Mouse (Mus musculus) myocyte (in vitro differentiated cells): Measurements from ENCODE around the gene Gad1. TPM values are rescaled to one million over a fixed set of nuclear protein-coding genes. Genes with fewer than 3 reads are reported as not detected.

Experiments
- H3K27me3 ChIP-seq: one replicate; pipeline ENCODE4 v1.6.1; 2011; ENCODE audit not compliant: control insufficient read depth, insufficient read depth, insufficient read length
- H3K36me3 ChIP-seq: one replicate; pipeline ENCODE4 v1.6.1; 2011; ENCODE audit not compliant: control insufficient read depth, insufficient read depth
- H3K4me2 ChIP-seq: one replicate; pipeline ENCODE4 v1.6.1; 2011; ENCODE audit warnings: low read depth, control low read depth
- H3K4me3 ChIP-seq: one replicate; pipeline ENCODE4 v1.5.1; 2011; ENCODE audit warnings: mild to moderate bottlenecking, control low read depth, moderate library complexity
- H3K79me2 ChIP-seq: one replicate; pipeline ENCODE4 v1.6.1; 2011; ENCODE audit not compliant: control insufficient read depth, insufficient read depth
- H3ac ChIP-seq: one replicate; pipeline ENCODE4 v1.6.1; 2011; ENCODE audit not compliant: control insufficient read depth, insufficient read length
- CEBPB ChIP-seq: IDR thresholded peaks from 2 replicates; pipeline ENCODE4 v1.6.1; 2011; ENCODE audit warnings: mild to moderate bottlenecking, moderate library complexity; ENCODE audit not compliant: poor library complexity, insufficient read depth, severe bottlenecking
- E2F4 ChIP-seq: IDR thresholded peaks from one replicate; pipeline ENCODE4 v1.6.1; 2011; ENCODE audit warnings: mild to moderate bottlenecking, control low read depth, moderate library complexity; ENCODE audit not compliant: insufficient read depth
- MAX ChIP-seq: IDR thresholded peaks from one replicate; pipeline ENCODE4 v1.6.1; 2011; ENCODE audit warnings: low read depth, mild to moderate bottlenecking, control low read depth
- MYOD1 ChIP-seq, 3 experiments: IDR thresholded peaks; one replicate each; pipeline ENCODE4 v1.6.1; 2011; ENCODE audit warnings: control low read depth in 2 of 3, low read depth in 2 of 3, mild to moderate bottlenecking in 2 of 3, moderate library complexity in 1 of 3; ENCODE audit not compliant: insufficient read length in 2 of 3, control insufficient read depth in 1 of 3
- MYOG ChIP-seq, 3 experiments: IDR thresholded peaks; one replicate each; pipeline ENCODE4 v1.6.1; 2011; ENCODE audit warnings: control low read depth in 2 of 3, low read depth in 2 of 3, mild to moderate bottlenecking in 2 of 3; ENCODE audit not compliant: insufficient read length in 2 of 3, control insufficient read depth in 1 of 3, insufficient read depth in 1 of 3
- POLR2A ChIP-seq: IDR thresholded peaks from one replicate; pipeline ENCODE4 v1.6.1; 2011; ENCODE audit warnings: low read depth, mild to moderate bottlenecking, control low read depth, moderate library complexity; ENCODE audit not compliant: insufficient read length
- POLR2AphosphoS2 ChIP-seq: IDR thresholded peaks from one replicate; pipeline ENCODE4 v1.6.1; 2011; ENCODE audit warnings: low read depth, control low read depth; ENCODE audit not compliant: insufficient read length
- REST ChIP-seq: IDR thresholded peaks from one replicate; pipeline ENCODE4 v1.6.1; 2011; ENCODE audit warnings: mild to moderate bottlenecking, control low read depth, moderate library complexity; ENCODE audit not compliant: insufficient read depth, insufficient read length
- SRF ChIP-seq: IDR thresholded peaks from one replicate; pipeline ENCODE4 v1.6.1; 2011; ENCODE audit warnings: low read depth; ENCODE audit not compliant: control insufficient read depth, insufficient read length
- TCF12 ChIP-seq: IDR thresholded peaks from one replicate; pipeline ENCODE4 v1.6.1; 2011; ENCODE audit warnings: mild to moderate bottlenecking, control low read depth; ENCODE audit not compliant: poor library complexity, insufficient read depth, severe bottlenecking
- TCF3 ChIP-seq: IDR thresholded peaks from one replicate; pipeline ENCODE4 v1.6.1; 2011; ENCODE audit warnings: low read depth, control low read depth; ENCODE audit not compliant: insufficient read length
- USF1 ChIP-seq: IDR thresholded peaks from one replicate; pipeline ENCODE4 v1.6.1; 2011; ENCODE audit warnings: low read depth, mild to moderate bottlenecking, control low read depth, moderate library complexity
- polyA plus RNA-seq: library from polyadenylated mRNA; unstranded; fragments of >200 nt; fragmentation: generic; extraction: Trizol; gene quantifications from one replicate; pipeline ENCODE4 v1.2.1, GENCODE M21; 2012; ENCODE audit warnings: missing spikeins

Gad1 gene
- polyA plus RNA-seq, 1 experiment, result not detected

DNA sequence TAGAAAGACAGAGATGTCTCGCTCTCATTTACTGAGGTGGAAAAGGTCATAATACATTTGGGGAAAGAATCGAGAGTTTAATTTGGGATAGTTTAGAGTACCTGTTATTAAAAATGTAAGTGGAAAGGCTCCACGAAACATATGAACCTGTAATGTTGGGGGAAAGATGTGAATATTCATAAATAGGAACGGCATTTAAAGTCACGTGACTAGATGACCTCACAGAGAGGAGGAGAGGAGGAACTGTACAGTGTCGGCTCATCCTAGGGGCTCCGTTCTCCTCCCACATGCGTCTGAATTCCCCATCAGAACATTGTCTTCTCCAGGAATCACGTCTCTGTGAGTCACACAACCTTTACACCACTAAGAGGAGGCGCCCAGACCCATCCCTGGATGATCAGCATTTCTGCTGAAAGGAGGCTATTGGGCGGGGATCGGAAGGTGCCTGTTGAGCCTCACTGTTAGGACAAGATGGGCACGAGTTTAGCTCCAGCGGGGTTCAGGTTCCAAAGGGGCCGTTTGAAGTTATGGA lies 739 bp upstream of the Gad1 start:
- Histone ChIP-seq H3K79me2 (no peaks in the 10 kb centered on the region), H3K27me3 (no peaks in the 10 kb centered on the region), H3K4me2 (no peak overlapping the region), H3ac (no peak overlapping the region), H3K4me3 (no peak overlapping the region), H3K36me3 (no peaks in the 10 kb centered on the region)
- TF ChIP-seq SRF (no peak), CEBPB (no peak), REST (no peak), MYOG (IDR thresholded peaks at IDR 0.05; ENCODE audit: control insufficient read depth in 1 of 3, insufficient read depth in 1 of 3, insufficient read length in 2 of 3, low read depth in 2 of 3) (no peak), MYOD1 (IDR thresholded peaks at IDR 0.05; ENCODE audit: control insufficient read depth in 1 of 3, insufficient read length in 2 of 3, low read depth in 2 of 3) (no peak), POLR2AphosphoS2 (no peak), POLR2A (no peak), TCF3 (no peak), E2F4 (no peak), TCF12 (no peak), MAX (no peak), USF1 (no peak)

DNA sequence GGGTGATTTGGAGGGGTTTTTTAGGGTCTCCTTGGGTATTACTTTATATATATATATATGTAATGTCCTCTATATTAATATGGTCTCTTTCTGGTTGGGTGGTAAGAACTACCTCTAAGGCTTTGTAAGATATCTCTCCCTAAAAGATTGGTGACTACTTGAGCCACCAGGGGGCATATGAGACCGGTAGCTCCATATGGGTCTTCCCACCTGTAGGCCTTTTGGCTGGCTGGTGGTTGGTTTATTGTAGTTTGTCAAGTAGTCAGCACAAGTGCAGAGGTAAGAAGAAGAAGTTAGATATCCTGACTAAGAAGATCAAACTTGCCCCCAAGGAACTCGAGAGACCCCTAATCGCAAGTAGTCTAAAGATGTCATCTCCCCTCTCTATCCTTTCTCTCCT lies 954 bp downstream of the Gad1 start:
- TF ChIP-seq POLR2AphosphoS2, result no peak
- TF ChIP-seq E2F4, result no peak
- TF ChIP-seq MAX, result no peak
- TF ChIP-seq USF1, result no peak
- no peak for TF ChIP-seq TCF12
- no peak for TF ChIP-seq REST
- TF ChIP-seq CEBPB, result no peak
- H3ac ChIP-seq, result no peak overlapping the region
- no peaks in the 10 kb centered on the region for H3K36me3 ChIP-seq
- no peaks in the 10 kb centered on the region for H3K27me3 ChIP-seq
- no peak overlapping the region for H3K4me2 ChIP-seq
- no peaks in the 10 kb centered on the region for H3K79me2 ChIP-seq
- no peak overlapping the region for H3K4me3 ChIP-seq

DNA sequence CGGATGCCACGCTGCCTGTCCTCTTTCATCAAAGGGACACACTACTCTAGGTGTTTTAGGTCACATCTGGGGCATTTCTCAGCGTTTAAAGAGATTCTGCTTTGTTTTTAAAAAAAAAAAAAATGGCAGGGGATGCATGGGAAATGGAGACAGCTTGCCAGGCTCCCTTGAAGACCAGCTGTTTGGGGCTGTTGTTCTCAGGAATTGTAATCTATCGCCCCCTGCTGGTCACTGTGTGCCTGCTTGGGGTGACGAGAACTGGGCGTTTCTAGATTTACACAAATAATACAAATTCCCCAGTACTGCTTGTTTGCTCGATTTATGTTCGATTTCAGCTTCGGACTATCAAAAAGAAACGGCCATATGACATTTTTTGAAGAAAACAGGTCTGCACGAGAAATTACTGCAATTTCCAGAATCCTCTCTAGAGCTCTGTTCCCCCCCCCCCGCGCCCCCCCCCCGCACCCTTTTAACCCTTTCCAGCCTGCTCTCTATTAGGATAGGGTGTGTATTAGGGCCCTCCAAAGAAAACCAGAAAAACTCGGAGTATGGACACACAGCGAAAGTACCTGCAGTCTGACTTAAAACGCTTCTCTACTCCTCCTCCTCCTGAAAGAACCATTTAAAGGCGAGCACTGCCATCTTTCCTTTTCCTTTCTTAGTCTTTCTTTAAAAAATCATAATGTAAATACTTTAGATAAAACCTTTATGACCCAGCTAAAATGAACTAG lies 5.4 kb downstream of the Gad1 start:
- no peak overlapping the region for H3K4me3 ChIP-seq
- no peaks in the 10 kb centered on the region for H3K79me2 ChIP-seq
- H3K27me3 ChIP-seq, result peaks cover 31% of the 10 kb centered on the region
- H3K4me2 ChIP-seq, result no peak overlapping the region
- TF ChIP-seq REST (no peak), MYOG (IDR thresholded peaks at IDR 0.05; ENCODE audit: control insufficient read depth in 1 of 3, insufficient read depth in 1 of 3, insufficient read length in 2 of 3, low read depth in 2 of 3) (peak in 1 of 3 experiments; percentile 10)
- no peak overlapping the region for H3ac ChIP-seq
- H3K36me3 ChIP-seq, result no peaks in the 10 kb centered on the region

DNA sequence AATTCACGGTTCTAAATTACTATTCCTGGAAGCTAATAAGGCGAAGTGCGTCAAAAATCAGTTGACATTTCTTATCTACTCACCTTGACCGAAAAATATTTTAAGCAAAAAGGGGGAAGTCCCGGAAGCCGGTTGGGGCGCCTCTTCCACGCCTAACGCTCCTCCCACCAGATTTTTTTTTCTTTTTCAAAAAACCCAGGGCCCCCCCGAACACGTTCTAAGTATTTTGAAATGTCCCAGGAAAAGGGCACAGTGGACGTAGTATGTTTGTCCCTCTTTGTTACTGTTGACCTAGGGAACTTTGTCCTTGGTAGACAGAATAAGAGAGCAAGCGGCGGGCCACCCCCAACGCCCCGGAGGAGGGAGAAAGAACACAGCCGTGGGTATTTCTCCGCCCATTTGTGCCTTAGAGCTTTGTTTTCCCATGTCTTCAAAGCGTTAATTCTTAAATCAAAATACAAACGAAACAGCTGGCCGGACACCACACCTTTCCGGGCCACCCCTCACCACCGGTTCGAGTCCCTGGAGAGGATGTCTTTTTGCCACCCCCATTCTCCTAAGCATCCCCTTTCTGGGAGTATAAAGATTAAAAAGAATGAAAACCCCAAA lies 6.1 kb downstream of the Gad1 start:
- TF ChIP-seq MYOD1 (IDR thresholded peaks at IDR 0.05; ENCODE audit: control insufficient read depth in 1 of 3, insufficient read length in 2 of 3, low read depth in 2 of 3) (no peak), USF1 (no peak), MYOG (IDR thresholded peaks at IDR 0.05; ENCODE audit: control insufficient read depth in 1 of 3, insufficient read depth in 1 of 3, insufficient read length in 2 of 3, low read depth in 2 of 3) (no peak), POLR2A (no peak), REST (no peak), E2F4 (no peak), SRF (no peak), TCF3 (no peak), CEBPB (no peak), MAX (no peak), TCF12 (no peak), POLR2AphosphoS2 (no peak)
- Histone ChIP-seq H3K79me2 (no peaks in the 10 kb centered on the region), H3K27me3 (peaks cover 38% of the 10 kb centered on the region), H3K4me3 (no peak overlapping the region), H3K36me3 (no peaks in the 10 kb centered on the region), H3ac (no peak overlapping the region), H3K4me2 (no peak overlapping the region)

DNA sequence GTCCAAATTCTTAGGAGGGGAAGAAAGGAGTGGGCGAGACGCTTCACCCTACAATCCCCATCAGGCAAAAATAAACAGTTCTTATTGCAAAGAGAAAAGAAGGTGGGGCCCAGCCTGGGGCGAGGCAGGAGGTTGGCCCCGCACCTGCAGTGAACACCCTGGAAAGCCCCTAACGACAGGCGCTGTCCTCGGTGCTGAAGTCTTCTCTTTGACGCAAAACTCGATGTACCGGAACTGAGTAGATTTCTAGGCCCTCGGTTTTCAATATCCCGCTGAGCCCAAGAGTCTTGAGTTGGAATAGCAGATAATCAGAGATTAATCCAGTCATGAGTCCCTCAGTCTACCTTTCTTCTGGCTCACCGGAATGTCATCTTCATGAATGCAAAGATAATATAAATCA lies 6.6 kb downstream of the Gad1 start:
- H3K4me3 ChIP-seq, result no peak overlapping the region
- H3ac ChIP-seq, result no peak overlapping the region
- no peak overlapping the region for H3K4me2 ChIP-seq
- no peaks in the 10 kb centered on the region for H3K36me3 ChIP-seq
- H3K27me3 ChIP-seq, result peaks cover 40% of the 10 kb centered on the region
- no peaks in the 10 kb centered on the region for H3K79me2 ChIP-seq
- TF ChIP-seq SRF (no peak), REST (peak; percentile 93)
